In genomic region chr7:132776338-132777111, GRCm38 (mm10) we compare ENCODE assay signal across 9 mouse cellular contexts. TPM values are rescaled to one million over a fixed set of nuclear protein-coding genes. Genes with fewer than 3 reads are reported as not detected.
A peak's percentile ranks its signal among the peaks of the same experiment; 100 is the strongest.
DNase-seq lines count a peak whose midpoint lies in the region; ATAC-seq and TF ChIP-seq lines count a peak whose summit lies in the region.
"Had no signal": no experiment of that assay in that cellular context is flagged by ENCODE, and none has a peak within 500 bp of the region (broad histone marks: within the 10 kb centered on the region; RNA-seq: fewer than 3 reads in every experiment).

No protein-coding gene starts in this region.

- DNase-seq in heart, postnatal 0 days (ENCODE audit: low spot score), result no peak
- peak; percentile 65 for DNase-seq in R1 (ENCODE audit: low read depth, low spot score)
- peak; percentile 69 for DNase-seq in c-Kit-positive CD71-positive TER-119-negative erythroid progenitor cells, embryonic 14.5 days (ENCODE audit: low read depth)
- no peak for DNase-seq in lung, postnatal 0 days (ENCODE audit: low spot score)
- no peak for DNase-seq in thymus, adult 2 months
- no peak for DNase-seq in frontal cortex, postnatal 25 days (ENCODE audit: low spot score in 2 of 2)
- no peak for DNase-seq in urinary bladder, adult 2 months (ENCODE audit: low spot score)

- no peak for TF ChIP-seq CTCF in heart, postnatal 0 days (IDR thresholded peaks at IDR 0.05; ENCODE audit: low read depth)
- no peak for TF ChIP-seq CTCF in lung, postnatal 0 days (IDR thresholded peaks at IDR 0.05)
- no peak for TF ChIP-seq CTCF in thymus, adult 2 months (IDR thresholded peaks at IDR 0.05; ENCODE audit: borderline replicate concordance, control insufficient read depth, extremely low read depth, insufficient read depth, low read length, poor library complexity)

- H3K4me1 ChIP-seq in heart, postnatal 0 days (ENCODE audit: control insufficient read depth, insufficient read depth), result peaks cover 73% of the 10 kb centered on the region
- H3K4me1 ChIP-seq in heart, embryonic 11.5 days (ENCODE audit: control insufficient read depth, insufficient read depth, low read length), result peaks cover 25% of the 10 kb centered on the region
- H3K4me1 ChIP-seq in lung, postnatal 0 days (ENCODE audit: insufficient read depth, low read depth, low read length), result peaks cover 18% of the 10 kb centered on the region
- peaks cover 35% of the 10 kb centered on the region for H3K4me1 ChIP-seq in thymus, adult 2 months (replicated peaks; ENCODE audit: control insufficient read depth, insufficient read depth, low read length)

- no peak for TF ChIP-seq EP300 in heart, postnatal 0 days (IDR thresholded peaks at IDR 0.05; ENCODE audit: low read depth)
- TF ChIP-seq EP300 in lung, postnatal 0 days (IDR thresholded peaks at IDR 0.05), result no peak

- H3K4me2 ChIP-seq in heart, postnatal 0 days (ENCODE audit: low read depth, low read length), result no peak overlapping the region
- H3K4me2 ChIP-seq in heart, embryonic 11.5 days, result no peak overlapping the region
- no peak overlapping the region for H3K4me2 ChIP-seq in lung, postnatal 0 days (replicated peaks; ENCODE audit: low read depth, low read length)
- H3K4me2 ChIP-seq: embryonic facial prominence, embryonic 15.5 days had no signal

- no peaks in the 10 kb centered on the region for H3K27me3 ChIP-seq in heart, postnatal 0 days (ENCODE audit: control insufficient read depth, insufficient read depth, low read length)
- H3K27me3 ChIP-seq in heart, embryonic 11.5 days (ENCODE audit: control insufficient read depth, insufficient read depth, low read length), result no peaks in the 10 kb centered on the region
- H3K27me3 ChIP-seq in lung, postnatal 0 days (replicated peaks; ENCODE audit: insufficient read depth, low read length), result no peaks in the 10 kb centered on the region
- no peaks in the 10 kb centered on the region for H3K27me3 ChIP-seq in thymus, adult 2 months (ENCODE audit: control insufficient read depth, insufficient read depth, low read length)
- H3K27me3 ChIP-seq: embryonic facial prominence, embryonic 15.5 days had no signal

- H3K9me3 ChIP-seq in heart, postnatal 0 days (replicated peaks; ENCODE audit: control insufficient read depth, low read length), result no peaks in the 10 kb centered on the region
- no peaks in the 10 kb centered on the region for H3K9me3 ChIP-seq in heart, embryonic 11.5 days (replicated peaks; ENCODE audit: control insufficient read depth, low read length)
- no peaks in the 10 kb centered on the region for H3K9me3 ChIP-seq in lung, postnatal 0 days (ENCODE audit: low read length)
- H3K9me3 ChIP-seq: embryonic facial prominence, embryonic 15.5 days had no signal

- no peak overlapping the region for H3K4me3 ChIP-seq in heart, postnatal 0 days (ENCODE audit: low read depth, low read length)
- H3K4me3 ChIP-seq in heart, embryonic 11.5 days (ENCODE audit: low read depth, low read length), result no peak overlapping the region
- H3K4me3 ChIP-seq in lung, postnatal 0 days (ENCODE audit: low read depth, low read length), result no peak overlapping the region
- H3K4me3 ChIP-seq in thymus, adult 2 months (ENCODE audit: control insufficient read depth, insufficient read depth, low read length), result no peak overlapping the region
- H3K4me3 ChIP-seq: embryonic facial prominence, embryonic 15.5 days had no signal

- 84% methylated on average over 7 of the region's 7 CpGs for WGBS in heart, postnatal 0 days
- 79% methylated on average over 7 of the region's 7 CpGs for WGBS in heart, embryonic 11.5 days (ENCODE audit: insufficient replicate concordance)
- 87% methylated on average over 7 of the region's 7 CpGs for WGBS in lung, postnatal 0 days
- WGBS in thymus, adult 2 months, result 89% methylated on average over 7 of the region's 7 CpGs

- H3K36me3 ChIP-seq in heart, postnatal 0 days (replicated peaks; ENCODE audit: control insufficient read depth, insufficient read depth, low read length), result peaks cover 12% of the 10 kb centered on the region; the same call in 1 of the 2 replicates
- 0 out of 2 replicates have a peak, but pooled peaks cover 3% of the 10 kb centered on the region for H3K36me3 ChIP-seq in heart, embryonic 11.5 days (ENCODE audit: control insufficient read depth, insufficient read depth, low read length)
- no peaks in the 10 kb centered on the region for H3K36me3 ChIP-seq in lung, postnatal 0 days (ENCODE audit: insufficient read depth, low read length)
- peaks cover 22% of the 10 kb centered on the region for H3K36me3 ChIP-seq in thymus, adult 2 months (ENCODE audit: control insufficient read depth, insufficient read depth, low read length)

- no peak for TF ChIP-seq POLR2A in thymus, adult 2 months (IDR thresholded peaks at IDR 0.05; ENCODE audit: control insufficient read depth, extremely low read depth, insufficient read depth, low read length, poor library complexity)

- no peak overlapping the region for H3K9ac ChIP-seq in heart, postnatal 0 days (replicated peaks; ENCODE audit: low read depth, low read length)
- no peak overlapping the region for H3K9ac ChIP-seq in heart, embryonic 11.5 days (ENCODE audit: low read depth, low read length)
- H3K9ac ChIP-seq in lung, postnatal 0 days (replicated peaks; ENCODE audit: low read depth), result no peak overlapping the region
- H3K9ac ChIP-seq: embryonic facial prominence, embryonic 15.5 days had no signal

- H3K27ac ChIP-seq in heart, postnatal 0 days (ENCODE audit: low read depth), result peak overlapping the region; percentile 71
- no peak overlapping the region for H3K27ac ChIP-seq in heart, embryonic 11.5 days (ENCODE audit: low read depth, low read length)
- no peak overlapping the region; the same call in 1 of the 2 replicates for H3K27ac ChIP-seq in lung, postnatal 0 days (ENCODE audit: low read length)
- H3K27ac ChIP-seq in thymus, adult 2 months (ENCODE audit: control insufficient read depth, insufficient read depth, low read length), result no peak overlapping the region
- H3K27ac ChIP-seq: embryonic facial prominence, embryonic 15.5 days had no signal

- ATAC-seq in heart, postnatal 0 days (ENCODE audit: insufficient read depth, low read depth), result no peak
- ATAC-seq in heart, embryonic 11.5 days (replicated peaks; ENCODE audit: insufficient number of reproducible peaks, low FRiP score, low TSS enrichment), result no peak
- peak; percentile 25; the same call in 1 of the 2 replicates for ATAC-seq in lung, postnatal 0 days

RNA-seq across cellular contexts. Expression of gene Fam53b, which starts 37.2 kb away (rescaled TPM):
- total RNA-seq in heart, postnatal 0 days (2014; rRNA removed; ENCODE audit: low replicate concordance), result 18.6 and 28.6 TPM in 2 replicates
- polyA plus RNA-seq in heart, postnatal 0 days (2015; fragmentation: Nextera tagmentation; extraction: Ambion mirVana), result 11.4 and 13.1 TPM in 2 replicates
- polyA plus RNA-seq in heart, embryonic 11.5 days (2014; fragmentation: Nextera tagmentation; extraction: Ambion mirVana), result 11.9 and 14.5 TPM in 2 replicates
- polyA plus RNA-seq in lung, postnatal 0 days (2015; fragmentation: Nextera tagmentation; extraction: Ambion mirVana), result 27.2 and 31.2 TPM in 2 replicates
- 104 and 122 TPM in 2 replicates for polyA plus RNA-seq in thymus, adult 2 months (2012; rRNA removed)
- 11.2 and 15.8 TPM in 2 replicates for polyA plus RNA-seq in urinary bladder, adult 2 months (2012; rRNA removed)

Comparison
In these comparisons a context has a peak if more than half of its experiments do, and no peak if none do; other contexts are left out.
1. DNase-seq: peak in R1 (single experiment) and c-Kit-positive CD71-positive TER-119-negative erythroid progenitor cells, embryonic 14.5 days (single experiment); none in heart, postnatal 0 days (single experiment), lung, postnatal 0 days (single experiment), thymus, adult 2 months (single experiment), frontal cortex, postnatal 25 days (0 of 2) and urinary bladder, adult 2 months (single experiment).